Mouse (Mus musculus) ES-Bruce4 (cell line): ENCODE results near the gene Macrod2. TPM values are rescaled to one million over a fixed set of nuclear protein-coding genes. Genes with fewer than 3 reads are reported as not detected.

Experiments
- H3K27ac ChIP-seq: 2 replicates; pipeline ENCODE4 v1.5.1; 2012; ENCODE audit warnings: low read length, inconsistent platforms; ENCODE audit not compliant: insufficient read depth
- H3K27me3 ChIP-seq: 2 replicates; pipeline ENCODE4 v1.6.1; 2012; ENCODE audit warnings: mild to moderate bottlenecking, low read length, inconsistent platforms; ENCODE audit not compliant: control insufficient read depth, poor library complexity, insufficient read depth, severe bottlenecking
- H3K36me3 ChIP-seq: 2 replicates; pipeline ENCODE4 v1.6.1; 2012; ENCODE audit warnings: inconsistent platforms, mild to moderate bottlenecking, low read length, moderate library complexity; ENCODE audit not compliant: control insufficient read depth, poor library complexity, insufficient read depth, severe bottlenecking
- H3K4me1 ChIP-seq: one replicate; pipeline ENCODE4 v1.8.1; 2011; ENCODE audit warnings: low read length; ENCODE audit not compliant: control insufficient read depth, insufficient read depth
- H3K4me3 ChIP-seq: 2 replicates; pipeline ENCODE4 v1.5.1; 2011; ENCODE audit warnings: low read depth, mild to moderate bottlenecking, low read length
- H3K9ac ChIP-seq: 2 replicates; pipeline ENCODE4 v1.6.1; 2012; ENCODE audit warnings: low read depth, mild to moderate bottlenecking, inconsistent platforms; ENCODE audit not compliant: poor library complexity, severe bottlenecking
- H3K9me3 ChIP-seq: replicated peaks from 2 replicates; pipeline ENCODE4 v1.6.1; 2012; ENCODE audit warnings: mild to moderate bottlenecking, low read length, inconsistent platforms; ENCODE audit not compliant: control insufficient read depth, poor library complexity, insufficient read depth, severe bottlenecking
- CTCF ChIP-seq: IDR thresholded peaks from one replicate; pipeline ENCODE4 v1.8.1; 2011; ENCODE audit warnings: low read depth, low read length
- EP300 ChIP-seq: IDR thresholded peaks from 2 replicates; pipeline ENCODE4 v1.6.1; 2011; ENCODE audit warnings: low read depth, low read length; ENCODE audit not compliant: insufficient read depth
- POLR2A ChIP-seq: IDR thresholded peaks from one replicate; pipeline ENCODE4 v1.8.1; 2011; ENCODE audit warnings: low read length; ENCODE audit not compliant: insufficient read depth
- polyA plus RNA-seq: library from polyadenylated mRNA; stranded (reverse); fragments of >200 nt; gene quantifications from 2 replicates; pipeline ENCODE4 v1.2.4, GENCODE M21; 2011; ENCODE audit warnings: low read depth; ENCODE audit not compliant: missing spikeins, insufficient read depth, insufficient read length

Gene Macrod2
- polyA plus RNA-seq, 1 experiment = 11.9 TPM

DNA sequence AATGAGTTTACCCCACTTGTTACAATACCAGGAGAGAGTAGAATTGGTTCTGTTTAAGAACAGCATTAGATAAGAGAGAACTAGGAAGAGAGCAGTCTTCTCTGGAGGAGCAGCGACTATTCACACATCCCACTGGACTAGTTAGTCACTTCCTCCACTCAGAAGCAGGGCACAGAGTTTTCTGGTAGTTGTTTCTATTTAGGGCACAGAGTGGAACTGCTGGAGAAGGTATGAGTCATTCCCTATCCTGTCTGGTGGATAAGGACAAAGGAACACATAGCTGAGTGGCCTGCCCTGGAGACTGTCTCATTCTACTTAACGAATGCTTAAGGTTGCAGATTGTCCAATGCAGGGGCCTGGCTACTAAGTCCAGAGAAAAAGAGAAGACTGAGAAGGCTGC lies 1192.2 kb downstream of the Macrod2 start:
- Histone ChIP-seq H3K4me3 (no peak overlapping the region), H3K36me3 (no peaks in the 10 kb centered on the region), H3K27ac (no peak overlapping the region), H3K9me3 (no peaks in the 10 kb centered on the region), H3K9ac (no peak overlapping the region), H3K4me1 (no peaks in the 10 kb centered on the region), H3K27me3 (no peaks in the 10 kb centered on the region)
- TF ChIP-seq POLR2A = no peak
- TF ChIP-seq EP300 = no peak
- no peak for TF ChIP-seq CTCF

DNA sequence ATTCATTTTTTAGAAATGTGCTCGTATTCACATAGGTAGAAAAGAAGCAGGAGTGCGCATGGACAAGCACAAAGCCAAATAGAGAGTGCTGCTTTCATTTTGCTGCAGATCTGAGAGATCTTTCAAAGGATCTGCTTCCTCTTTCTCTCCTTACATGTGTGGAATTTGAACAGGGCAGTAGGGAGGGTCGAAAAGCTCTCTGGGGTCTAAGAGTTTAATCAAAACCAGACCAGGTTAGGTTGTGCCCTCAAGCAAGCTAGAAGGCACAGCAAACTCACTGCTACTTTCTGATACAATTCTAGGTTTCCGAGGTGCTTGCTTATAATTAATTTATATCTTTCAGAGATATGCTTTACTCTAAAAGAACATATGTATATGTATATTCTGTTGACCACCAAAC lies 1196.2 kb downstream of the Macrod2 start:
- Histone ChIP-seq H3K27ac (no peak overlapping the region), H3K36me3 (no peaks in the 10 kb centered on the region), H3K27me3 (no peaks in the 10 kb centered on the region), H3K9me3 (no peaks in the 10 kb centered on the region), H3K4me3 (no peak overlapping the region), H3K9ac (no peak overlapping the region), H3K4me1 (no peaks in the 10 kb centered on the region)
- TF ChIP-seq EP300 (no peak), POLR2A (no peak), CTCF (no peak)

GRCm38 (mm10) chr2:141594811-141595210 lies 1199.7 kb downstream of the Macrod2 start:
- Histone ChIP-seq H3K36me3 (no peaks in the 10 kb centered on the region), H3K9me3 (no peaks in the 10 kb centered on the region), H3K9ac (no peak overlapping the region), H3K4me1 (no peaks in the 10 kb centered on the region), H3K27me3 (no peaks in the 10 kb centered on the region), H3K27ac (no peak overlapping the region), H3K4me3 (no peak overlapping the region)
- TF ChIP-seq EP300 (no peak), CTCF (no peak), POLR2A (no peak)

DNA sequence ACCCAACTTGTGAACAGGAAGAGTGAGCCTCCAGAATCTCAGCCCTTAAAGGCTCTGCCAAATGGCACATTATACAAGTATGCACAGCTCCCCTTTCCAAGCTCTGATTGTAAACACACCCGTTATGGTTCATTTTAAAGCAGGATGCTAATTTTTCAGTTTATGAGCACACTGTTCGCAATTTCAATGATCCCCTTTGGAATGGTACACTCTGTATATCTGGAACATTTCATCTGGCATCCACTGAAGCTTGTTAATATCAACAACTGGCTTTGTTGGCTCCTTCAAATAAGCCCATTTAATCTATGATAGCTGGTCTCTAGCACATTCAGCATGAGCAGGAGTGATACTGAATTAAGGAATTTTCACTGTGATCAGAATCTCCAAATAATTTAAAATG lies 1222.6 kb downstream of the Macrod2 start:
- TF ChIP-seq CTCF = no peak
- no peak for TF ChIP-seq POLR2A
- no peak for TF ChIP-seq EP300
- H3K4me1 ChIP-seq = no peaks in the 10 kb centered on the region

DNA sequence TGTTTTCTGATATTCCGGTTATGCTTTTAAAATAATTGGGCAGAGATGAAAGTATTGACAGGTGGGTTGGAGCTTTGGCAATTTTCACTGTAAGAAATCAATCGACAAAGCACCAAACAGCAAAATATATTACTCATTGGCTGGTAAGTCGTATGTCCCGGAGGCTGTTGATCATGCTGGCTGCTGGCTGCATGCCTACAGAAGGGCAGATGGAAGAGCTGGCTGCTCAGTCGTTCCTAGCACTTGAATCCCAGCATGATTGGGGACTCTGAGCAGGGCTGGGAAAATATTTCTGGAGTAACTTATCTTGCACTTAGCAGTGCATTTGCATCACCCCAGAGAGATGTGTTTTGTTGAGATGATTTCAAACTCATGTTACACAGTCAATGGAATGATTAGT lies 1223.1 kb downstream of the Macrod2 start:
- Histone ChIP-seq H3K27ac (no peak overlapping the region), H3K4me1 (no peaks in the 10 kb centered on the region), H3K9me3 (no peaks in the 10 kb centered on the region), H3K4me3 (no peak overlapping the region), H3K36me3 (no peaks in the 10 kb centered on the region), H3K27me3 (no peaks in the 10 kb centered on the region), H3K9ac (no peak overlapping the region)
- TF ChIP-seq CTCF (no peak), POLR2A (no peak), EP300 (no peak)

More for the DNA sequence above, 1222.6 kb downstream of the Macrod2 start:
- no peak overlapping the region for H3K9ac ChIP-seq
- H3K9me3 ChIP-seq = no peaks in the 10 kb centered on the region
- H3K27ac ChIP-seq = no peak overlapping the region
- H3K4me3 ChIP-seq = no peak overlapping the region
- no peaks in the 10 kb centered on the region for H3K27me3 ChIP-seq
- no peaks in the 10 kb centered on the region for H3K36me3 ChIP-seq

DNA sequence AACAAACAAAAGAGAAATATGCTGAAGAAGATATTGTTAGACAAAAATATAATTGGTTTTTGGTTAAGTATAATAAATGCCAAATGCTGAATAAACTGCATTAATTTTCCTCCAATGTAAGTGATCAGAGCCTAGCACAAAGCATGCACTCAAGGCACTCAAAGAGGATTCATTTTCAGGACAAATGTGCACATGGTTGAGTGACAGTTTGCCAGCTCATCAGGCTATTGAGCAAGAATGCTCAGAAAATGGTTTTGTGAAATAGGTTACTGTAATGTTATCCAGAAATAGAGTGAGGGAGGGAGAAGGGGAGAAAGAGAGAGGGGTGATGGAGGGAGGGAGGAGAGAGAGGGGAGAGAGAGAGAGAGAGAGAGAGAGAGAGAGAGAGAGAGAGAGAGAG lies 1268.9 kb downstream of the Macrod2 start:
- H3K9ac ChIP-seq = no peak overlapping the region
- no peaks in the 10 kb centered on the region for H3K36me3 ChIP-seq

More for the DNA sequence above, 1268.9 kb downstream of the Macrod2 start:
- Histone ChIP-seq H3K4me3 (no peak overlapping the region), H3K9me3 (no peaks in the 10 kb centered on the region), H3K27ac (no peak overlapping the region), H3K27me3 (no peaks in the 10 kb centered on the region), H3K4me1 (no peaks in the 10 kb centered on the region)
- TF ChIP-seq CTCF = no peak
- TF ChIP-seq EP300 = no peak
- no peak for TF ChIP-seq POLR2A
